Mouse (Mus musculus) gastrocnemius, postnatal 4 days (tissue): ENCODE results near the gene Galnt18. TPM values are rescaled to one million over a fixed set of nuclear protein-coding genes. Genes with fewer than 3 reads are reported as not detected.

Experiments used
- DNase-seq, 2 experiments: peaks; one replicate each; pipeline ENCODE4 v3.0.0; 2021 to 2022; ENCODE audit warnings: low spot score in 2 of 2, mixed read lengths in 2 of 2
- total RNA-seq, 2 experiments: library from RNA; stranded (reverse); gene quantifications; 2 replicates each; pipeline ENCODE4 v1.2.3; 2021

Gene Galnt18
- total RNA-seq, 2 experiments from 2014 or later = 15.3 to 16.8 TPM

- DNase-seq = no peak
Measured at GRCm38 (mm10) chr7:111638465-111638864, 141.3 kb downstream of the Galnt18 start.

- DNase-seq = no peak
Measured at GRCm38 (mm10) chr7:111637866-111638448, 141.8 kb downstream of the Galnt18 start.

GRCm38 (mm10) chr7:111636503-111636902 lies 143.3 kb downstream of the Galnt18 start:
- DNase-seq = no peak

DNA sequence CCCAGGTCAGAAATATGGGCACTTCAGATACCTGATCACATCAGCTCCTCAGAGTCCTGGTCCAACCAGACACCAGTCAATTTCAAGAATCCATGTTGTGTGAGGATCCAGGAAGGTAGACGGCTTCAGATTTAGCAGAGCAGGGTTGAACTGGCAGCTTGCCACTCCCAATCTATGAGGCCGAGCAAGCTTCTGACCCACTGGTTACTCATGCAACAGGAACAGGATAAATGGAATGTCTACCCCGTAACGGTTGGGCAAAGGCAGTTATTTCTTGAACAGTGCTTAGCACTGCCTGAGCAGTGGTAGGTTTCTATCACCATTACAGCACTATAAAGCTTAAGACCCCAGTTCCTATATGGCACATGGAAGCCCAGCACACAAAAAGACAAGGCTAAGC lies 148.5 kb downstream of the Galnt18 start:
- DNase-seq = no peak

- no peak for DNase-seq
Measured at GRCm38 (mm10) chr7:111626232-111626631, 153.5 kb downstream of the Galnt18 start.

GRCm38 (mm10) chr7:111625736-111626135 lies 154.0 kb downstream of the Galnt18 start:
- no peak for DNase-seq

DNA sequence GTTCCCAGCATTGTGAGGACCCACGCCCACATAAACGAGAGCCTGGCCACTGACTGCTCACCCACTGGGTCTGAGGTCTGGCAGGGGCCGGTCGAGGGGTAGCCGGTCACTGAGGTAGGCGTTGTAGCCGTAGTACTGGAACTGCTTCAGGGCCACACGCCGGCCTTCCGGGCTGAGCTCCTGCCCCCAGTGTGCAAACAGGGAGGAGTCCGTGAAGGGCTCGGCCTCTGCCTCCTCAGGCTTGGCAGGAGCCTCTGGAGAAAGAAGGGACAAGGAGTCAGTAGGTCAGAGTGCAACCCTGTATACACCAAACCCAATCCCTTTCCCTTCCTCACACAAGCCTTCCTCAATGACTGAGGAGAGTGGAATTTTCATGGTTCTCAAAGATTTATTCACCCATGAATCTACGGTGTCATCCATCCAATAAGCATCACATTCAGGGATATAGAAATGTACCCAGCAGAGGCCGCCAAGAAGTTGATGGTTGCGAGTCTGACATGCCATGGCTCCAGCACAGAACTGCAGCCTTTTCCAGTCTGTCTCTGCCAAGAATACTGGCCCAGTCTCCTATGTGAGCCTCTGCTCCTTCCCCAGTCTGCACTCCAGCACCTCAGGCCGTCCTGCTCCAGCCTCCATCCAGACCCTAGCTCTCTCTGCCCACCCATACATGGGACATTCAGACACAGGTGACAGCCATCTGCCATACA lies 163.4 kb downstream of the Galnt18 start:
- DNase-seq = no peak

GRCm38 (mm10) chr7:111614471-111614870 lies 165.3 kb downstream of the Galnt18 start:
- no peak for DNase-seq

DNA sequence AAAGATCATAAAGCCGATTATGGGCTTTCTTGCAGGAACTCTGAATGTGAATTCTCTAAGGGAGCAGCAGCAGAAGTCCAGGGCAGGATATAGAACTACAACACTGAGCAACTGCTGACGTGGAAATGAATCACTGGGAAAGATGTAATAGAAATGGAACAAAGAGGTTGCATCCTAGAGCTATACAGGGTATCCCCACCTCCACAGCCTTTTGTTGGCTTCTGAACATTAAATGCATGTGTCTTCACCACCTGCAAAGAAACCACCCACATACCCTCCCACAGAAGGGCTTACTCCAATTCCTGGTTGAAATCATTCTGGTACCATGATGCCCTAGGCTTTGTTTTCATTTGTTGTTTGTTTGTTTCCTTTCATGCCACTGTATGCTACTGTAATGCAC lies 172.3 kb downstream of the Galnt18 start:
- no peak for DNase-seq

- DNase-seq = no peak
Measured at GRCm38 (mm10) chr7:111606091-111606490, 173.7 kb downstream of the Galnt18 start.

- no peak for DNase-seq
Measured at GRCm38 (mm10) chr7:111605663-111606062, 174.1 kb downstream of the Galnt18 start.

DNA sequence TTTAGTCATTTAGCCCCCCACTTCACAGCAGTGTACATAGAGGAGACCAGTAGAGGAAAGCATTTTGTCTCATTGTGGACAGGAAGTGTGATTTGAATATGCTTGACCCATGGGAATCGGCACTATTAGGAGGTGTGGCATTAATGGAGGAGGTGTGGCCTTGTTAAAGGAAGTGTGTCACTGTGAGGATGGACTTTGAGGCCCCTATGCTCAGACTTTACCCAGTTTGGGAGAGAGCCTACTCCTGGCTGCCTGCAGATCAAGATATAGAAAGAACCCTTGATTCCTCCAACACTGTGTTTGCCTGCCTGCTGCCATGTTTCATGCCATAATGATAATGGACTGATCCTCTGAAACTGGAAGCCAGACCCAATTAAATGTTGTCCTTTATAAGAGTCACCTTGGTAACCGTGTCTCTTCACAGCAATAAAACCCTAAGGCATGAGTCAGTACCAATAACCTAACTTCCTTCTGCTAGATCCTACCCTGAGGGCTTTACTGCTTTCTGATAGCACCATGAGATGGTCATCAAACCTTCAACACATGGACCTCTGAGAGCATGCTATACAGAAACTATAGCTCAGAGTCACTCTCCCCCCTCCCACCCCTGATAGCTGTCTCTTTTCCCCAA lies 175.1 kb downstream of the Galnt18 start:
- no peak for DNase-seq

DNA sequence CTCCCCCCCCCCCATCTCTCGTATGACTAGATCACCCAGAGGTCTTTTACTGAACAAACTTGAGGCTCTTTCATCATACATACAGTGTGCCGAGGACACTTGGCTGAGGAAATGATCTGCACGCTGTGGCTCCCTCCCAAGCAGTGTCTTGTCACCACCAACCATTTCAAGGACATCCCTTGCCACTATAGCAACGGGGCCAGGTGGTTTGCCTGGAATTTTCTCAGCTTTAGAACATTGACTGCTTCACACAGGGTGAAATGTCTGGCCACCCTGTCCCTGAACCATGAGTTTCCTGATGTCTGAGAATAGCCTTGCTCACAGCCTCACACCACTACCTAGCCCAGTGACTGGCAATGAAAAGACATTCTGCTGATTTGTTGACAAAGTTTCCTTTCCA lies 176.6 kb downstream of the Galnt18 start:
- no peak for DNase-seq

DNA sequence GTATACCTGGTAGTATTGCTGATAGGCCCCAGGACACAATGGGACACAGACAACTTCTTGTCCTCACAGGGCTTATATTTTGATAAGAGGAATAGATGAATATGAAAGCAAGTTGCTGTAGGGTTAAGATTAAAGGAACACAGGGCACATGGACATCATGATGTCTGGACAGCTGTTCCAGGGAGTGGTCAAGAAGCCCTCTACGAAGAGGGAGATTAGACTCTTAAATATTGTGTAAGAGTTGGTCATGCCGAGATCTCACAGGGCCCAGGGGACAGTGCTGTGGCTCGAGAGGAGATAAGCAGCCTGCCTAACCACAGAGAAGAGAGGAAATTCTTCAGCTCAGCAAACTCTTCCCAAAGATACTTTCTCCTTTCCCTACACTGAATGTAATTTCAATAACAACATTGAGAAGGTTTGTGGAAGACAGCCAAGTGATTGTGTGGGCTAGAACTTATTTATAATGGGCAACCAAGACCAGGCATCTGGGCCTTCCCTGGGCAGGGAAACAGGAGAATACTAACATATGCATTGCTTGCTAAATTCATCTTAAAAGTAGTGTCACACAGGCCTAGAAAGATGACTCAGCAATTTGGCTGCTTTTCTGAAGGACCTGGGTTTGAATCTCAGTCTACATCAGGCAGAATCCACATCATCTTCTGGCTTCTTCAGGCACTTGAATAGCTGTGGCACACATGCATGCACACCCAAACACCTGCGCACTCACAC lies 178.3 kb downstream of the Galnt18 start:
- no peak for DNase-seq

- DNase-seq = no peak
Measured at GRCm38 (mm10) chr7:111600756-111601155, 179.0 kb downstream of the Galnt18 start.

GRCm38 (mm10) chr7:111593680-111594079 lies 186.1 kb downstream of the Galnt18 start:
- no peak for DNase-seq

- DNase-seq = no peak
Measured at GRCm38 (mm10) chr7:111589506-111590125, 190.2 kb downstream of the Galnt18 start.

DNA sequence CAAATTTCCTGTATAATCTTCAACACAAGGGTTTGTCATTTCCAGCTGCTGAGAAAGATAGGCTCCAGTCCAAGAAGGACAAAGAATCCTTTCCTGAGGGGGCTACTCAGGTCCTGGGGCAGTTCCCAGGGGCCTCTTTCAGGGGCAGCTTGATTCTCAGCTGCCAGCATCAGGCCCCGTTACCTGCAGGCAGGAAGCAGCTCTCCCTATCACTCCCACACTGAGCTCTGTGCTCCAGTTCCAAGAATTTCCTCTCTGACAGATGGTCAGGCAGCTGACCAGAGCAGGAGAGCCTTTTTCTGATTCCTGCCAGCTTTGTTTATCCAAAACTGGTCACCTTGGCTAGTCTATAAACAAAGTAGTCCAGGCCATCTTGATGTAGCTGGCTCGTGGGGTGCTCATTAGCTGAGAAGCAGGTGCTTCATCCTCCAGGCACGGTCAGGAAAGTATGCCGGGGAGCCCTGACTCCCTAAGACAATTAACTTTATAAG lies 191.4 kb downstream of the Galnt18 start:
- no peak for DNase-seq

DNA sequence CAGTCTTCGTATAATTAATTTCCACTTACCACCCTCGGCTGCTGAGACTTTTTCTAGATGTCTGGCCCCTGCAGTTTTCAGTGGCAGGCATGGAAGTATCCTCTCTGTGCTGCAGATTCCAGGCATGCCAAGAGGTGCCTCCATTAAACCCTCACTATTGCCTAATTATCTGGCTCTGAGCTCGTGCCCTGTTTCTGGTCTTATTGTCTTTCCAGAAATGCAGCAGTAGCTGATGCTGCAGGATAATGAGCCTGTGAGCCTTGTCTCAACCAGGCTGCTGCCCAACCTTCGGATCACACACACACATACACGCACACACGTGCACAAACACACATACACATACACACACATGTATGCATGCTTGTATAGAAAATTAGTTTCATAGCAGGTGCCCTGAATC lies 199.2 kb downstream of the Galnt18 start:
- no peak for DNase-seq

GRCm38 (mm10) chr7:111575096-111575495 lies 204.7 kb downstream of the Galnt18 start:
- no peak for DNase-seq

DNA sequence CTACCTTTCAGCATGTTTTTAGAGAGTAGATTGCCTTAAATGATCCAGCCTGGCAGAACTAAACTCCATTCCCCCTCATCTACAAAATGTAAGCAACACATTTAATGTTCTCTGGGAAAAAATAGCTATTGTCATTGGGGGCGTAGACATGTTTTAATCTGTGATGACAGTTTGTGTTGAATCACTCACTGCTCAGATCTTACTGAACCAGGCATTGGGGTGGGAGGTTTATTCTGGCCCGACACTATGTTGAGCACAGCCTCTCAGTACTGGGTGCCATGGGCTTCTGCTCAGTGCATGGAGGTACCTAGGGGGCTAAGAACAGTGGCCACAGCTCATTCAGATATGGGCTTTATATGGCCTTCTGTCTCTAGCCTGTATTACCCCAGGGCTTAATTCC lies 207.4 kb downstream of the Galnt18 start:
- no peak for DNase-seq
